Mouse (Mus musculus): Measurements from ENCODE around the gene Sash3.

- TF ChIP-seq GATA1 (IDR thresholded peaks at IDR 0.05; ENCODE audit: borderline replicate concordance, low read length) (no peak), FLI1 (IDR thresholded peaks at IDR 0.05; ENCODE audit: low read length) (no peak)
Observed at GRCm38 (mm10) chrX:48138011-48138410, 8.2 kb upstream of the Sash3 start.
